Mouse (Mus musculus): ENCODE data around the gene BC016579.

Gene BC016579

GRCm38 (mm10) chr16:45641301-45641700, 12.6 kb downstream of the BC016579 start:
- no peak for DNase-seq (ENCODE audit: low read depth)

- DNase-seq (ENCODE audit: low read depth), result no peak
These were observed 13.7 kb downstream of the BC016579 start for GRCm38 (mm10) chr16:45640070-45640762.

- DNase-seq (ENCODE audit: low read depth), result no peak
These were observed 18.0 kb downstream of the BC016579 start for GRCm38 (mm10) chr16:45635826-45636225.

- DNase-seq (ENCODE audit: low read depth), result no peak
These were observed 21.4 kb downstream of the BC016579 start for GRCm38 (mm10) chr16:45632420-45632819.

GRCm38 (mm10) chr16:45630347-45630960, 23.4 kb downstream of the BC016579 start:
- peak; percentile 78 for DNase-seq (ENCODE audit: low read depth)

GRCm38 (mm10) chr16:45629497-45630105, 24.3 kb downstream of the BC016579 start:
- DNase-seq (ENCODE audit: low read depth), result no peak

- DNase-seq (ENCODE audit: low read depth), result peak; percentile 19
These were observed 28.5 kb downstream of the BC016579 start for GRCm38 (mm10) chr16:45625342-45625741.

GRCm38 (mm10) chr16:45624791-45625190, 29.1 kb downstream of the BC016579 start:
- peak; percentile 25 for DNase-seq (ENCODE audit: low read depth)

GRCm38 (mm10) chr16:45623230-45623629, 30.6 kb downstream of the BC016579 start:
- DNase-seq (ENCODE audit: low read depth), result no peak

- DNase-seq (ENCODE audit: low read depth), result no peak
These were observed 34.0 kb downstream of the BC016579 start for GRCm38 (mm10) chr16:45619751-45620375.

- DNase-seq (ENCODE audit: low read depth), result no peak
These were observed 37.9 kb downstream of the BC016579 start for GRCm38 (mm10) chr16:45615944-45616343.

GRCm38 (mm10) chr16:45613247-45613646, 40.6 kb downstream of the BC016579 start:
- no peak for DNase-seq (ENCODE audit: low read depth)

GRCm38 (mm10) chr16:45610267-45610666, 43.6 kb downstream of the BC016579 start, which contains the start of gene Gcsam:
Gcsam (plus strand) TSS chr16:45610380.
- no peak for DNase-seq (ENCODE audit: low read depth)

GRCm38 (mm10) chr16:45609300-45609699, 44.6 kb downstream of the BC016579 start:
- DNase-seq (ENCODE audit: low read depth), result peak; percentile 64

GRCm38 (mm10) chr16:45608481-45608954, 45.4 kb downstream of the BC016579 start:
- DNase-seq (ENCODE audit: low read depth), result peak; percentile 28

GRCm38 (mm10) chr16:45595494-45595893, 58.4 kb downstream of the BC016579 start:
- no peak for DNase-seq (ENCODE audit: low read depth)

- DNase-seq (ENCODE audit: low read depth), result no peak
These were observed 60.2 kb downstream of the BC016579 start for GRCm38 (mm10) chr16:45593656-45594055.

- peak; percentile 47 for DNase-seq (ENCODE audit: low read depth)
These were observed 71.4 kb downstream of the BC016579 start for GRCm38 (mm10) chr16:45582512-45582911.

- peak; percentile 18 for DNase-seq (ENCODE audit: low read depth)
These were observed 74.0 kb downstream of the BC016579 start for GRCm38 (mm10) chr16:45579883-45580282.

Data from induced T-regulatory cell, adult 2 months (primary cell).